Mouse (Mus musculus) limb, embryonic 14.5 days (tissue): ENCODE results near the gene Olfr1393. TPM values are rescaled to one million over a fixed set of nuclear protein-coding genes. Genes with fewer than 3 reads are reported as not detected.

ENCODE experiments used
- ATAC-seq: fragments of 200-750 bp; cut with Nextera tagmentation; 2 replicates; pipeline ENCODE4 v1.8.0; 2017; ENCODE audit warnings: low read depth, moderate number of reproducible peaks, moderate TSS enrichment; ENCODE audit not compliant: low FRiP score
- DNase-seq: peaks from one replicate; pipeline ENCODE4 v3.0.0-alpha.2; 2015; ENCODE audit warnings: low spot score
- H3K27ac ChIP-seq: fragments of 300-500 bp; sonication (generic); replicated peaks from 2 replicates; pipeline ENCODE4 v1.5.1; 2014; ENCODE audit warnings: low read depth, mild to moderate bottlenecking, low read length, moderate library complexity, mixed read lengths
- H3K27me3 ChIP-seq: fragments of 300-500 bp; sonication (generic); 2 replicates; pipeline ENCODE4 v1.6.1; 2014; ENCODE audit warnings: low read length, mixed read lengths; ENCODE audit not compliant: control insufficient read depth, insufficient read depth
- H3K36me3 ChIP-seq: fragments of 300-500 bp; sonication (generic); 2 replicates; pipeline ENCODE4 v1.6.1; 2014; ENCODE audit warnings: mild to moderate bottlenecking, low read length, moderate library complexity, mixed read lengths; ENCODE audit not compliant: control insufficient read depth, insufficient read depth
- H3K4me1 ChIP-seq: fragments of 300-500 bp; sonication (generic); 2 replicates; pipeline ENCODE4 v1.6.1; 2014; ENCODE audit warnings: antibody characterized with exemption, low read length, mixed read lengths; ENCODE audit not compliant: control insufficient read depth, insufficient read depth
- H3K4me2 ChIP-seq: fragments of 300-500 bp; sonication (generic); replicated peaks from 2 replicates; pipeline ENCODE4 v1.6.1; 2014; ENCODE audit warnings: low read depth, mild to moderate bottlenecking, low read length, moderate library complexity; ENCODE audit not compliant: severe bottlenecking
- H3K4me3 ChIP-seq: fragments of 300-500 bp; sonication (generic); replicated peaks from 2 replicates; pipeline ENCODE4 v1.5.1; 2014; ENCODE audit warnings: low read length
- H3K9ac ChIP-seq: fragments of 300-500 bp; sonication (generic); 2 replicates; pipeline ENCODE4 v1.6.1; 2014; ENCODE audit warnings: mild to moderate bottlenecking, low read depth, low read length, moderate library complexity; ENCODE audit not compliant: severe bottlenecking
- H3K9me3 ChIP-seq: fragments of 300-500 bp; sonication (generic); 2 replicates; pipeline ENCODE4 v1.6.1; 2016; ENCODE audit warnings: low read length; ENCODE audit not compliant: control insufficient read depth
- POLR2A ChIP-seq: fragments of 200-500 bp; IDR thresholded peaks from 2 replicates; pipeline ENCODE4 v1.8.0; 2012; ENCODE audit warnings: inconsistent platforms, mild to moderate bottlenecking, moderate library complexity, borderline replicate concordance; ENCODE audit not compliant: insufficient read depth, insufficient read length; ENCODE audit errors: extremely low read depth
- WGBS: fragments of 180-500 bp; shearing (Covaris S2); extraction: QIAGEN DNeasy Blood & Tissue Kit; methylation state at CpG from one replicate; pipeline ENCODE4 v1.1.7; 2014; 5-methylcytosine and 5-hydroxymethylcytosine counted together
- polyA plus RNA-seq, 2 experiments: library from polyadenylated mRNA; depleted of rRNA in 1 of 2; stranded (reverse) in 1 of 2; unstranded in 1 of 2; fragments of >200 nt; fragmentation: Nextera tagmentation in 1 of 2; extraction: Ambion mirVana in 1 of 2; gene quantifications; 2 replicates each; pipeline versions ENCODE4 v1.2.1 to v1.2.3; 2012 to 2014

Olfr1393 gene
- polyA plus RNA-seq, 2 experiments = 0.09 TPM; not detected in 1

- Histone ChIP-seq H3K9ac (no peak overlapping the region), H3K4me2 (no peak overlapping the region), H3K9me3 (no peaks in the 10 kb centered on the region), H3K27ac (no peak overlapping the region), H3K4me1 (peaks cover 26% of the 10 kb centered on the region), H3K27me3 (no peaks in the 10 kb centered on the region), H3K36me3 (peaks cover 40% of the 10 kb centered on the region), H3K4me3 (no peak overlapping the region)
- 98% methylated on average over 6 of the region's 6 CpGs for WGBS
- DNase-seq (no peak), ATAC-seq (no peak)
- TF ChIP-seq POLR2A = no peak
Measured at GRCm38 (mm10) chr11:49253035-49253434, 25.1 kb upstream of the Olfr1393 start.

GRCm38 (mm10) chr11:49259296-49259695 lies 18.8 kb upstream of the Olfr1393 start:
- Histone ChIP-seq H3K9me3 (no peaks in the 10 kb centered on the region), H3K4me1 (no peaks in the 10 kb centered on the region), H3K9ac (no peak overlapping the region), H3K4me2 (no peak overlapping the region), H3K4me3 (no peak overlapping the region), H3K27me3 (no peaks in the 10 kb centered on the region), H3K36me3 (peaks cover 73% of the 10 kb centered on the region), H3K27ac (no peak overlapping the region)
- WGBS = 88% methylated on average over 2 of the region's 2 CpGs
- DNase-seq = no peak
- no peak for TF ChIP-seq POLR2A
- ATAC-seq = no peak

DNA sequence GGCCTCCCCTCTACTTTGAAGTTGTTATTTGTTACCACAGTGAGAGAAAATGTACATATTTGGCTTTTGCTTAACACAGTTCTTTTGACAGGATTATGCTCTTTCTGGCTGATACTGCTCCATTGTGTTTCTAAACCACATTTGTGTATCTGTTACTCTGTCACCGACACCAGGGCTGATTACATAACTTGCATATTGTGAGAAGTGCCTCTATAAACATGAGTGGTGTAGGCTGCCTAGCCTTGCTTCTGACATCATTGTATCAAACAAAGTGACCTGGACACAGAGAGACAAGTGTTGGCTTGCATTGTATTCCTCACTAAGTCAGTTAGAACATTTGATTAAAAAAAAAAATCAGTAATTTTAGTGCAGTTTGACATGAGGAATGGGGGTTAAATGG lies 18.3 kb upstream of the Olfr1393 start:
- WGBS = 88% methylated on average over 1 of the region's 1 CpGs
- no peak for ATAC-seq

DNA sequence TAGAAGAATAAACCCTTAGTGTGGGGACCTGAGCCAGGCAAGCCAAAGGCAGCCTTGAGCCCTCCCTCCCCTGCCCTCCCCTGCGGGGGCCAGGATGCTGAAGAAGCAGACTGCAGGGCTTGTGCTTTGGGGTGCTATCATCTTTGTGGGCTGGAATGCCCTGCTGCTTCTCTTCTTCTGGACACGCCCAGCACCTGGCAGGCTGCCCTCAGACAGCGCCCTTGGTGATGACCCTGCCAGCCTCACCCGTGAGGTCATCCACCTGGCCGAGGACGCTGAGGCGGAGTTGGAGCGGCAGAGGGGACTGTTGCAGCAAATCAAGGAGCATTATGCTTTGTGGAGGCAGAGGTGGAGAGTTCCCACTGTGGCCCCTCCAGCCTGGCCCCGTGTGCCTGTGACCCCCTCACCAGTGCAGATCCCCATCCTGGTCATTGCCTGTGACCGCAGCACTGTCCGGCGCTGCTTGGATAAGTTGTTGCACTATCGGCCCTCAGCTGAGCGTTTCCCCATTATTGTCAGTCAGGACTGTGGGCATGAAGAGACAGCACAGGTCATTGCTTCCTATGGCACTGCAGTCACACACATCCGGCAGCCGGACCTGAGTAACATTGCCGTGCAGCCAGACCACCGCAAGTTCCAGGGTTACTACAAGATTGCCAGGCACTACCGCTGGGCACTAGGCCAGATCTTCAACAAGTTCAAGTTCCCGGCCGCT lies 17.3 kb upstream of the Olfr1393 start:
- no peak overlapping the region for H3K4me3 ChIP-seq
- 93% methylated on average over 21 of the region's 21 CpGs for WGBS
- no peak for ATAC-seq
- H3K9ac ChIP-seq = no peak overlapping the region
- H3K9me3 ChIP-seq = no peaks in the 10 kb centered on the region
- TF ChIP-seq POLR2A = no peak
- peaks cover 69% of the 10 kb centered on the region for H3K36me3 ChIP-seq
- H3K27ac ChIP-seq = no peak overlapping the region
- no peaks in the 10 kb centered on the region for H3K4me1 ChIP-seq
- DNase-seq = no peak
- no peaks in the 10 kb centered on the region for H3K27me3 ChIP-seq
- no peak overlapping the region for H3K4me2 ChIP-seq

More for the DNA sequence above, 18.3 kb upstream of the Olfr1393 start:
- no peak overlapping the region for H3K9ac ChIP-seq
- no peak for DNase-seq
- no peak overlapping the region for H3K4me3 ChIP-seq
- H3K4me2 ChIP-seq = no peak overlapping the region
- no peak for TF ChIP-seq POLR2A
- no peaks in the 10 kb centered on the region for H3K27me3 ChIP-seq
- H3K4me1 ChIP-seq = no peaks in the 10 kb centered on the region
- H3K9me3 ChIP-seq = no peaks in the 10 kb centered on the region
- H3K36me3 ChIP-seq = peaks cover 70% of the 10 kb centered on the region
- H3K27ac ChIP-seq = no peak overlapping the region

- DNase-seq = no peak
- TF ChIP-seq POLR2A = no peak
- 94% methylated on average over 14 of the region's 14 CpGs for WGBS
- no peak overlapping the region for H3K9ac ChIP-seq
- H3K4me2 ChIP-seq = no peak overlapping the region
- H3K27ac ChIP-seq = no peak overlapping the region
- no peak for ATAC-seq
- no peaks in the 10 kb centered on the region for H3K9me3 ChIP-seq
- H3K4me1 ChIP-seq = no peaks in the 10 kb centered on the region
- H3K4me3 ChIP-seq = no peak overlapping the region
- H3K27me3 ChIP-seq = no peaks in the 10 kb centered on the region
- peaks cover 68% of the 10 kb centered on the region for H3K36me3 ChIP-seq
Measured at GRCm38 (mm10) chr11:49261313-49261855, 16.7 kb upstream of the Olfr1393 start.
